Mouse (Mus musculus): ENCODE measurements around the gene Gm28269. TPM values are rescaled to one million over a fixed set of nuclear protein-coding genes. Genes with fewer than 3 reads are reported as not detected.

The Gm28269 gene
- polyA plus RNA-seq (2015; fragmentation: Nextera tagmentation; extraction: Ambion mirVana), result not detected in 2 replicates

DNA sequence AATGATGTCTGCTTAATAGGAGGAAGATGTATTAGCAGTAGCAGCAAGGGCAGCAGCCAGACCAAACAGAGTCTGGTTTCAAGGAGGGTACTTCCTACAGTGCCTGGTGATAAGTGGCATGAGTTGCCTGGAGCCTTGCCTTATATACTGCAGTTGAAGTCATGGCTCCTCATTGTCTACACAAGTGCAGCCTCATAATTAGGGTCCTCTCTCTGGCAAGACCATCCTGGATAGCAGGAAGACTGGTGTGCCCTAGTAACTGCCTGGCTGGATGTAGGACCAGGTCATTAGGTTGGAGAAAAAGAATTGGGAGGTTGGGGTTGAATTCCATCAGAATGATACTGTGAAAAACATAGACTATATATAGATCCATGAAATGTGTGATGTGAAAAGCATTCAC, at the start of gene Gm28269:
Gm28269 (minus strand) TSS at position 101 of the 400 bp plus-strand sequence.
- H3K36me3 ChIP-seq, result no peaks in the 10 kb centered on the region
- H3K9ac ChIP-seq, result no peak within 1 kb of the TSS
- ATAC-seq (ENCODE audit: insufficient number of reproducible peaks, low FRiP score, low TSS enrichment, low read depth), result no peak
- H3K4me1 ChIP-seq, result no peaks in the 10 kb centered on the region
- H3K4me2 ChIP-seq, result no peak within 1 kb of the TSS
- no peaks in the 10 kb centered on the region for H3K9me3 ChIP-seq
- no peak within 1 kb of the TSS for H3K4me3 ChIP-seq
- no peak within 1 kb of the TSS for H3K27ac ChIP-seq
- no peaks in the 10 kb centered on the region for H3K27me3 ChIP-seq

DNA sequence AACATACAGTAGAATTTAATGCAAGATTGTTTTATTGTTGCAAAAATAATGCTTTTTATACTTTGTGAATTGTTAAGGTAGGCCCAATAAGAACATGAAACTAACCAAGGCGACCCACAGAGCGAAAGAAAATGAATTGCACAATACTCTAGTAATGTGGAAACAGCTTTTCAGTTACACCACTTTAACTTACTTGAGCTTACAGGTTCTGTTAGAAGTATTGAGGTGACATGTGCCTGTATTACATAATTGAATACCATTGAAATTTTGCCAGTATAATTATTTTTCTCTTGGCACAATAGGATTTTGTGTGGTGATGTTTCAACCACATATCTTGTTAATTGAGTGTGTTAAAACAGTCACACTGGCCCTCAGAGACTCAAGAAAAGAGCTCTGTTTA, 28.0 kb downstream of the Gm28269 start:
- Histone ChIP-seq H3K36me3 (no peaks in the 10 kb centered on the region), H3K4me3 (no peak overlapping the region), H3K4me1 (no peaks in the 10 kb centered on the region), H3K4me2 (no peak overlapping the region), H3K9me3 (no peaks in the 10 kb centered on the region), H3K27ac (no peak overlapping the region), H3K9ac (no peak overlapping the region), H3K27me3 (no peaks in the 10 kb centered on the region)
- ATAC-seq (ENCODE audit: insufficient number of reproducible peaks, low FRiP score, low TSS enrichment, low read depth), result no peak
- 88% methylated on average over 2 of the region's 2 CpGs for WGBS

- Histone ChIP-seq H3K36me3 (no peaks in the 10 kb centered on the region), H3K4me1 (no peaks in the 10 kb centered on the region), H3K4me3 (no peak overlapping the region), H3K4me2 (no peak overlapping the region), H3K27ac (no peak overlapping the region), H3K9me3 (no peaks in the 10 kb centered on the region), H3K27me3 (no peaks in the 10 kb centered on the region), H3K9ac (no peak overlapping the region)
- ATAC-seq (ENCODE audit: insufficient number of reproducible peaks, low FRiP score, low TSS enrichment, low read depth), result no peak
- whole genome bisulfite sequencing, result 55% methylated on average over 5 of the region's 5 CpGs
Measured at GRCm38 (mm10) chrX:21715293-21715692, 29.6 kb downstream of the Gm28269 start.

DNA sequence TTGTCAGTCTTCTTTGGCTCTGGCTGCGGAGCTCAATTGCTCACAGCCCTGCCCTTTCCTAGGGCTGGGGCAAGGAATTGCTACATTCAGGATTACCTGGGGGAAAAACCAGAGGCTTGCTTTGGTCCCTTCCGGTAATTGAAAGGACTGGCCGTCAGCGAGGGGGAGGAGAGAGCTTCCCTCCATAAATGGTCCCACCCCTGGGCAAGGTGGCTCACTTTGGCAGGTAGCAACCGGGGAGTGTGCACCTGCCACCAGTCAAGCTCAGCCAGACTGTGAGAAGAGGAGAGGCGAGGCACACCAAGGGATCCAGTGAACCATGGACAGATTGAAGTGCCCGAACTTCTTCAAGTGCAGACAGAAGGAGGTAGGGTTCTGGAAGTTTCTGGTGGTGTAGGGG, 30.1 kb downstream of the Gm28269 start, which contains the start of gene Slc6a14:
Slc6a14 (plus strand) TSS at position 68 of the 400 bp plus-strand sequence.
- no peak for ATAC-seq (ENCODE audit: insufficient number of reproducible peaks, low FRiP score, low TSS enrichment, low read depth)
- Histone ChIP-seq H3K4me3 (no peak within 1 kb of the TSS), H3K9ac (no peak within 1 kb of the TSS), H3K27me3 (no peaks in the 10 kb centered on the region), H3K4me2 (no peak within 1 kb of the TSS), H3K4me1 (no peaks in the 10 kb centered on the region), H3K9me3 (no peaks in the 10 kb centered on the region), H3K36me3 (no peaks in the 10 kb centered on the region), H3K27ac (no peak within 1 kb of the TSS)
- whole genome bisulfite sequencing, result 61% methylated on average over 7 of the region's 7 CpGs

DNA sequence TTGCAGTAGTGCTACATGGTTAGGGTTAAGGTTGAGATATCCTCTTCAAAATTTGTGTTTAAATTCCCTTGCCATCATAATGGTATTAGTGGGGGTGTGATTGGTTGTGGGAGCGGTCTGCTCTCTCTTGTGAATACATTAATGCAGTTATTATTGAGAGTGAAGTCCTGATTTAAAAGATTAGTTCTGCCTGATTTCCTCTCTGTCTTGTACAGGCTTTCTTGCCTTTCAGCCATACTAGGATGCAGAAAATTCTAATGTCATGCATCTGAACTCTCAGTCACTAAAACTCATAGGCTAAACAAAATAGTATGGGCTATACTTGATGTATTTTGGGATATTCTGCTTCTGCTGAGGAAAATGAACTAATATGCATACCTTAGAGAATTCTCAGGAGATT, 40.4 kb downstream of the Gm28269 start:
- no peak for ATAC-seq (ENCODE audit: insufficient number of reproducible peaks, low FRiP score, low TSS enrichment, low read depth)
- 93% methylated on average over 1 of the region's 1 CpGs for WGBS
- Histone ChIP-seq H3K27ac (no peak overlapping the region), H3K4me2 (no peak overlapping the region), H3K27me3 (no peaks in the 10 kb centered on the region), H3K4me1 (no peaks in the 10 kb centered on the region), H3K9ac (no peak overlapping the region), H3K9me3 (no peaks in the 10 kb centered on the region), H3K36me3 (no peaks in the 10 kb centered on the region), H3K4me3 (no peak overlapping the region)

- no peaks in the 10 kb centered on the region for H3K27me3 ChIP-seq
- no peak for ATAC-seq (ENCODE audit: insufficient number of reproducible peaks, low FRiP score, low TSS enrichment, low read depth)
- no peak overlapping the region for H3K27ac ChIP-seq
- H3K9me3 ChIP-seq, result no peaks in the 10 kb centered on the region
- H3K4me1 ChIP-seq, result no peaks in the 10 kb centered on the region
- H3K9ac ChIP-seq, result no peak overlapping the region
- 85% methylated on average over 4 of the region's 4 CpGs for WGBS
- H3K4me3 ChIP-seq, result no peak overlapping the region
- H3K4me2 ChIP-seq, result no peak overlapping the region
- no peaks in the 10 kb centered on the region for H3K36me3 ChIP-seq
Measured at GRCm38 (mm10) chrX:21701646-21702045, 43.3 kb downstream of the Gm28269 start.

GRCm38 (mm10) chrX:21695687-21696086, 49.2 kb downstream of the Gm28269 start:
- no peak overlapping the region for H3K9ac ChIP-seq
- H3K4me1 ChIP-seq, result no peaks in the 10 kb centered on the region
- no peak for ATAC-seq (ENCODE audit: insufficient number of reproducible peaks, low FRiP score, low TSS enrichment, low read depth)
- no peaks in the 10 kb centered on the region for H3K27me3 ChIP-seq
- no peak overlapping the region for H3K4me3 ChIP-seq
- no peaks in the 10 kb centered on the region for H3K9me3 ChIP-seq
- no peak overlapping the region for H3K27ac ChIP-seq
- WGBS, result 74% methylated on average over 3 of the region's 3 CpGs
- H3K36me3 ChIP-seq, result no peaks in the 10 kb centered on the region
- H3K4me2 ChIP-seq, result no peak overlapping the region

- Histone ChIP-seq H3K36me3 (no peaks in the 10 kb centered on the region), H3K4me1 (no peaks in the 10 kb centered on the region), H3K27ac (no peak overlapping the region), H3K27me3 (no peaks in the 10 kb centered on the region), H3K9ac (no peak overlapping the region), H3K9me3 (no peaks in the 10 kb centered on the region), H3K4me2 (no peak overlapping the region), H3K4me3 (no peak overlapping the region)
- no peak for ATAC-seq (ENCODE audit: insufficient number of reproducible peaks, low FRiP score, low TSS enrichment, low read depth)
- 69% methylated on average over 6 of the region's 6 CpGs for WGBS
Measured at GRCm38 (mm10) chrX:21695220-21695619, 49.7 kb downstream of the Gm28269 start.

Other genes starting within 250 kb of the Gm28269 start
- 3.0 and 3.5 TPM in 2 replicates for gene Slc6a14, start 30.2 kb downstream of the Gm28269 start, polyA plus RNA-seq (2015; fragmentation: Nextera tagmentation; extraction: Ambion mirVana)